Mouse (Mus musculus) olfactory bulb, adult 2 months (tissue): ENCODE measurements around the gene Lsamp. TPM values are rescaled to one million over a fixed set of nuclear protein-coding genes. Genes with fewer than 3 reads are reported as not detected.

ENCODE experiments used
- H3K27ac ChIP-seq: fragments of 200-500 bp; 2 replicates; pipeline ENCODE4 v1.5.1; 2012; ENCODE audit warnings: low read depth, low read length; ENCODE audit not compliant: insufficient read depth
- H3K4me1 ChIP-seq: fragments of 200-500 bp; 2 replicates; pipeline ENCODE4 v1.6.1; 2012; ENCODE audit warnings: low read length; ENCODE audit not compliant: control insufficient read depth, insufficient read depth
- H3K4me3 ChIP-seq: fragments of 200-500 bp; 2 replicates; pipeline ENCODE4 v1.5.1; 2012; ENCODE audit warnings: mild to moderate bottlenecking, low read depth, low read length, moderate library complexity; ENCODE audit not compliant: insufficient read depth
- CTCF ChIP-seq: fragments of 200-500 bp; IDR thresholded peaks from 2 replicates; pipeline ENCODE4 v1.5.1; 2012; ENCODE audit warnings: low read depth, mild to moderate bottlenecking, low read length, moderate library complexity; ENCODE audit not compliant: insufficient read depth
- POLR2A ChIP-seq: fragments of 200-500 bp; IDR thresholded peaks from 2 replicates; pipeline ENCODE4 v1.6.1; 2012; ENCODE audit warnings: mild to moderate bottlenecking, low read depth, low read length, moderate library complexity; ENCODE audit not compliant: insufficient read depth
- WGBS: fragments of 180-500 bp; shearing (Covaris S2); methylation state at CpG from one replicate; pipeline ENCODE4 v1.1.7; 2018; 5-methylcytosine and 5-hydroxymethylcytosine counted together
- polyA plus RNA-seq: library from polyadenylated mRNA; stranded (reverse); fragments of >200 nt; gene quantifications from 2 replicates; pipeline ENCODE4 v1.2.4, GENCODE M21; 2012; ENCODE audit warnings: low replicate concordance; ENCODE audit not compliant: missing spikeins, insufficient read depth, insufficient read length

Gene Lsamp
- polyA plus RNA-seq, 1 experiment = 34.4 TPM

GRCm38 (mm10) chr16:40194839-40195238 is 210.7 kb downstream of the Lsamp start:
- TF ChIP-seq CTCF = no peak
- no peak for TF ChIP-seq POLR2A
- no peak overlapping the region for H3K4me3 ChIP-seq
- WGBS = 25% methylated on average over 2 of the region's 2 CpGs

GRCm38 (mm10) chr16:40228627-40229026 is 244.5 kb downstream of the Lsamp start:
- H3K27ac ChIP-seq = no peak overlapping the region

More at GRCm38 (mm10) chr16:40194839-40195238, 210.7 kb downstream of the Lsamp start:
- H3K27ac ChIP-seq = no peak overlapping the region
- H3K4me1 ChIP-seq = peaks cover 5% of the 10 kb centered on the region

GRCm38 (mm10) chr16:40233066-40233465 is 248.9 kb downstream of the Lsamp start:
- no peak for TF ChIP-seq CTCF
- no peak for TF ChIP-seq POLR2A
- Histone ChIP-seq H3K27ac (no peak overlapping the region), H3K4me3 (no peak overlapping the region), H3K4me1 (no peaks in the 10 kb centered on the region)
- 62% methylated on average over 2 of the region's 2 CpGs for WGBS

More at GRCm38 (mm10) chr16:40228627-40229026, 244.5 kb downstream of the Lsamp start:
- WGBS = 84% methylated on average over 5 of the region's 5 CpGs
- Histone ChIP-seq H3K4me1 (no peaks in the 10 kb centered on the region), H3K4me3 (no peak overlapping the region)
- TF ChIP-seq CTCF = no peak
- TF ChIP-seq POLR2A = no peak

GRCm38 (mm10) chr16:40234151-40234895 is 250.2 kb downstream of the Lsamp start:
- Histone ChIP-seq H3K27ac (no peak overlapping the region), H3K4me1 (no peaks in the 10 kb centered on the region), H3K4me3 (no peak overlapping the region)
- 76% methylated on average over 13 of the region's 13 CpGs for WGBS
- TF ChIP-seq CTCF (no peak), POLR2A (no peak)

- no peak for TF ChIP-seq POLR2A
- no peak for TF ChIP-seq CTCF
- 91% methylated on average over 3 of the region's 3 CpGs for WGBS
Measured at GRCm38 (mm10) chr16:40271859-40272258, 287.7 kb downstream of the Lsamp start.

GRCm38 (mm10) chr16:40290132-40290531 is 306.0 kb downstream of the Lsamp start:
- Histone ChIP-seq H3K4me1 (no peaks in the 10 kb centered on the region), H3K4me3 (no peak overlapping the region), H3K27ac (no peak overlapping the region)
- WGBS = 32% methylated on average over 4 of the region's 4 CpGs
- TF ChIP-seq CTCF (no peak), POLR2A (no peak)

More at GRCm38 (mm10) chr16:40271859-40272258, 287.7 kb downstream of the Lsamp start:
- no peak overlapping the region for H3K27ac ChIP-seq
- H3K4me3 ChIP-seq = no peak overlapping the region
- no peaks in the 10 kb centered on the region for H3K4me1 ChIP-seq

- Histone ChIP-seq H3K27ac (no peak overlapping the region), H3K4me3 (no peak overlapping the region), H3K4me1 (no peaks in the 10 kb centered on the region)
- TF ChIP-seq CTCF (no peak), POLR2A (no peak)
- WGBS = 63% methylated on average over 4 of the region's 4 CpGs
Measured at GRCm38 (mm10) chr16:40294296-40294882, 310.2 kb downstream of the Lsamp start.

- whole genome bisulfite sequencing = 37% methylated on average over 7 of the region's 7 CpGs
Measured at GRCm38 (mm10) chr16:40295240-40295639, 311.1 kb downstream of the Lsamp start.

GRCm38 (mm10) chr16:40307666-40308065 is 323.5 kb downstream of the Lsamp start:
- no peak for TF ChIP-seq CTCF
- TF ChIP-seq POLR2A = no peak
- WGBS = 79% methylated on average over 2 of the region's 2 CpGs
- no peak overlapping the region for H3K4me3 ChIP-seq
- no peak overlapping the region for H3K27ac ChIP-seq
- H3K4me1 ChIP-seq = no peaks in the 10 kb centered on the region

More at GRCm38 (mm10) chr16:40295240-40295639, 311.1 kb downstream of the Lsamp start:
- Histone ChIP-seq H3K4me3 (no peak overlapping the region), H3K4me1 (no peaks in the 10 kb centered on the region), H3K27ac (no peak overlapping the region)
- TF ChIP-seq CTCF (no peak), POLR2A (no peak)
